Mouse (Mus musculus) stomach, embryonic 14.5 days (tissue): Measurements from ENCODE around the gene Slc2a12. TPM values are rescaled to one million over a fixed set of nuclear protein-coding genes. Genes with fewer than 3 reads are reported as not detected.

Experiments used
- ATAC-seq: fragments of 200-750 bp; cut with Nextera tagmentation; 2 replicates; pipeline ENCODE4 v1.8.0; 2017; ENCODE audit warnings: low read depth, moderate TSS enrichment; ENCODE audit not compliant: insufficient number of reproducible peaks, insufficient read depth, low FRiP score
- H3K27ac ChIP-seq: fragments of 300-500 bp; sonication (generic); 2 replicates; pipeline ENCODE4 v1.5.1; 2014; ENCODE audit warnings: mild to moderate bottlenecking, low read length, moderate library complexity, mixed read lengths
- H3K27me3 ChIP-seq: fragments of 300-500 bp; sonication (generic); 2 replicates; pipeline ENCODE4 v1.6.1; 2014; ENCODE audit warnings: low read length, control low read depth, mixed read lengths; ENCODE audit not compliant: control insufficient read depth, insufficient read depth
- H3K36me3 ChIP-seq: fragments of 300-500 bp; sonication (generic); 2 replicates; pipeline ENCODE4 v1.6.1; 2014; ENCODE audit warnings: mild to moderate bottlenecking, control low read depth, low read length, moderate library complexity, mixed read lengths; ENCODE audit not compliant: control insufficient read depth, insufficient read depth
- H3K4me1 ChIP-seq: fragments of 300-500 bp; sonication (generic); 2 replicates; pipeline ENCODE4 v1.6.1; 2014; ENCODE audit warnings: low read length, control low read depth, mixed read lengths; ENCODE audit not compliant: control insufficient read depth, insufficient read depth
- H3K4me2 ChIP-seq: fragments of 300-500 bp; sonication (generic); replicated peaks from 2 replicates; pipeline ENCODE4 v1.6.1; 2014; ENCODE audit warnings: low read depth, low read length, control low read depth
- H3K4me3 ChIP-seq: fragments of 300-500 bp; sonication (generic); 2 replicates; pipeline ENCODE4 v1.5.1; 2014; ENCODE audit warnings: low read depth, low read length, control low read depth
- H3K9ac ChIP-seq: fragments of 300-500 bp; sonication (generic); replicated peaks from 2 replicates; pipeline ENCODE4 v1.6.1; 2014; ENCODE audit warnings: low read depth, mild to moderate bottlenecking, control low read depth, low read length, moderate library complexity, mixed read lengths
- H3K9me3 ChIP-seq: fragments of 300-500 bp; sonication (generic); 2 replicates; pipeline ENCODE4 v1.6.1; 2016; ENCODE audit warnings: low read depth, low read length, control low read depth; ENCODE audit not compliant: control insufficient read depth
- WGBS: fragments of 180-500 bp; shearing (Covaris S2); extraction: QIAGEN DNeasy Blood & Tissue Kit; methylation state at CpG from one replicate; pipeline ENCODE4 v1.1.7; 2014; 5-methylcytosine and 5-hydroxymethylcytosine counted together
- microRNA-seq: library from miRNA; unstranded; fragments of <30 nt; microRNA quantifications from one replicate; pipeline ENCODE4, GENCODE M21; 2016
- polyA plus RNA-seq: library from polyadenylated mRNA; unstranded; fragments of >200 nt; fragmentation: Nextera tagmentation; extraction: Ambion mirVana; gene quantifications from 2 replicates; pipeline ENCODE4 v1.2.1, GENCODE M21; 2014

Gene Slc2a12
- polyA plus RNA-seq, 1 experiment from 2014 or later = 2.8 TPM

DNA sequence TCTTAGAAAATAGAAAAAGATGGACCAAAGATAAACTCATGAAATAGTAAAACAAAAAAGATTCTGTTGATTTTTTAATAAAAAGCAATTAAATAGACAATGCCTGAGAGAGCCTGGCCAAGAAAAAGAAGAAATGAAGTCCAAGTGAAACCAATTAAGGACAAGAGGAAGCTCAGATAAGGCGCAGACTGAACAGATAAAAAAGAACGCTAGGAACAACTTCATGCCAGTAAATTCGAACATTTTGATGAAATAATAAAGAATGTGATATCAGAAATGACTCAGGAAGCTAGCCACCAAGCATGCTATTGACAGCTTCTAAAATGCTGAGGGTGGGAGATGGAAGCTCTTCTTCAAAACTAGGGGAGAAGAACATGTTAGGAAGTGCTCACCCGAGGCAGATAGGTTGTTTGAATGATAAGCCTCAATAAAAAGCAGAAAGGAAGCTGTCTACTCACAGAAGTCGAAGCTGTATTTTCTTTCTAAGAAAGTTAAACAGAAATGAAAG is 106.4 kb downstream of the Slc2a12 start:
- Histone ChIP-seq H3K4me1 (no peaks in the 10 kb centered on the region), H3K4me2 (no peak overlapping the region), H3K9me3 (no peaks in the 10 kb centered on the region), H3K27ac (no peak overlapping the region), H3K4me3 (no peak overlapping the region), H3K36me3 (no peaks in the 10 kb centered on the region), H3K27me3 (no peaks in the 10 kb centered on the region), H3K9ac (no peak overlapping the region)
- WGBS = 65% methylated on average over 5 of the region's 5 CpGs
- no peak for ATAC-seq

Small RNA genes lying within 50 kb of the gene (microRNA-seq; reads per million reads assigned to microRNA genes)
- gene Mir7663 = 1.3 reads per million

Other genes with a start within 250 kb of the Slc2a12 start
- gene Tbpl1, start 86.9 kb downstream of the Slc2a12 start, polyA plus RNA-seq = 67.9 and 74.7 TPM in 2 replicates
- 366 and 410 TPM in 2 replicates for gene Tcf21, start 175.2 kb downstream of the Slc2a12 start, polyA plus RNA-seq